Comparison of ENCODE assay signal across 17 mouse cellular contexts in the genomic region with DNA sequence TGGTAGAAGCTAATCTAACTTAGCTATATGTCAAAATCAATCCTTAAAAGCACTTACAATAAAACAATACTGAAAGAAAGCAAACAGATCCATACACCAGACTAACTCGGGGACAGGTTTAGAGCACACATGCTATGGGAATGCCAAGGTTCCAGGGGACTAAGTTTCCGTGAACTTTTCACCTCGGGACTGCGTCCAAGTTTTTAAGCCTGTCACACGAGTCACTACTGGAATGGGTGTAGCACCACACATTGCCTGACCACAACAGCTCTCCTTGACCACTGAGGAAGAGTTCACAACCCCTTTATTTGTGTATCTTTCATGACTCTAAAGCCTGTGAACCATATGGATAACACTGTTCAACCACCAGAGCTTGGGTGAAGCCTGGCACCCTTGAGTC. TPM values are rescaled to one million over a fixed set of nuclear protein-coding genes. Genes with fewer than 3 reads are reported as not detected.
DNase-seq lines count a peak whose midpoint lies in the region; ATAC-seq and TF ChIP-seq lines count a peak whose summit lies in the region.
"Had no signal": no experiment of that assay in that cellular context is flagged by ENCODE, and none has a peak within 500 bp of the region (broad histone marks: within the 10 kb centered on the region; RNA-seq: fewer than 3 reads in every experiment).

No protein-coding gene starts in this region.

- no peak for ATAC-seq in liver, postnatal 0 days
- ATAC-seq in inflammation-experienced regulatory T-cells, adult 6 months = no peak
- ATAC-seq: forebrain, embryonic 13.5 days; forebrain, embryonic 15.5 days; forebrain, postnatal 0 days had no signal

- no peak for TF ChIP-seq CTCF in liver, adult 2 months (IDR thresholded peaks at IDR 0.05; ENCODE audit: low read depth, low read length)
- no peak for TF ChIP-seq CTCF in liver, postnatal 0 days (IDR thresholded peaks at IDR 0.05; ENCODE audit: low read depth)

- WGBS in liver, adult 2 months = 43% methylated on average over 5 of the region's 5 CpGs
- 78% methylated on average over 5 of the region's 5 CpGs for WGBS in liver, postnatal 0 days (ENCODE audit: insufficient replicate concordance)

- no peak for TF ChIP-seq POLR2A in liver, adult 2 months (IDR thresholded peaks at IDR 0.05; ENCODE audit: extremely low read depth, insufficient read depth, low read length)

- H3K9ac ChIP-seq in liver, adult 2 months (ENCODE audit: low read depth, low read length) = no peak overlapping the region
- H3K9ac ChIP-seq in liver, postnatal 0 days (replicated peaks) = no peak overlapping the region
- H3K9ac ChIP-seq: embryonic facial prominence, embryonic 12.5 days; forebrain, embryonic 13.5 days; forebrain, embryonic 15.5 days; forebrain, postnatal 0 days had no signal

- peak; percentile 13 to 64 for DNase-seq in adrenal gland, adult (ENCODE audit: inconsistent age in 2 of 2, low spot score in 1 of 2)
- no peak for DNase-seq in adrenal gland, postnatal 14 days
- peak; percentile 21 for DNase-seq in adrenal gland, postnatal 10 days
- DNase-seq in adrenal gland, postnatal 25 days = no peak
- DNase-seq in liver, adult 2 months (ENCODE audit: extremely low read depth, low read depth, low spot score) = peak; percentile 38
- no peak for DNase-seq in liver, postnatal 0 days
- DNase-seq: cerebellum, adult 11-12 months; cerebellum, adult 2 months; cerebellum, adult 9-10 months; cerebellum, postnatal 10 days; cerebellum, postnatal 25 days; forebrain, postnatal 0 days had no signal

- no peaks in the 10 kb centered on the region for H3K9me3 ChIP-seq in liver, postnatal 0 days (ENCODE audit: low read length)
- H3K9me3 ChIP-seq: embryonic facial prominence, embryonic 10.5 days; embryonic facial prominence, embryonic 12.5 days; forebrain, embryonic 13.5 days; forebrain, embryonic 15.5 days had no signal

- H3K4me1 ChIP-seq in liver, adult 2 months (ENCODE audit: control insufficient read depth, insufficient read depth, low read length) = no peaks in the 10 kb centered on the region
- no peaks in the 10 kb centered on the region for H3K4me1 ChIP-seq in liver, postnatal 0 days (ENCODE audit: insufficient read depth)
- H3K4me1 ChIP-seq: embryonic facial prominence, embryonic 10.5 days; embryonic facial prominence, embryonic 12.5 days; forebrain, embryonic 13.5 days; forebrain, embryonic 15.5 days had no signal

- no peak overlapping the region for H3K4me2 ChIP-seq in liver, postnatal 0 days (ENCODE audit: low read depth, low read length)
- H3K4me2 ChIP-seq: embryonic facial prominence, embryonic 12.5 days; forebrain, embryonic 13.5 days; forebrain, embryonic 15.5 days had no signal

- H3K27ac ChIP-seq in liver, adult 2 months (replicated peaks; ENCODE audit: insufficient read depth, low read depth, low read length) = no peak overlapping the region
- H3K27ac ChIP-seq in liver, postnatal 0 days (ENCODE audit: low read depth) = no peak overlapping the region
- H3K27ac ChIP-seq: embryonic facial prominence, embryonic 10.5 days; embryonic facial prominence, embryonic 12.5 days; forebrain, embryonic 13.5 days; forebrain, embryonic 15.5 days had no signal

- TF ChIP-seq EP300 in liver, postnatal 0 days (IDR thresholded peaks at IDR 0.05; ENCODE audit: low read depth) = no peak

- H3K27me3 ChIP-seq in liver, adult 2 months (ENCODE audit: control insufficient read depth, insufficient read depth, low read length) = no peaks in the 10 kb centered on the region
- H3K27me3 ChIP-seq in liver, postnatal 0 days (ENCODE audit: insufficient read depth, low read length) = no peaks in the 10 kb centered on the region
- H3K27me3 ChIP-seq: embryonic facial prominence, embryonic 12.5 days; forebrain, embryonic 15.5 days had no signal

- no peaks in the 10 kb centered on the region for H3K36me3 ChIP-seq in liver, adult 2 months (ENCODE audit: control insufficient read depth, insufficient read depth, low read length)
- no peaks in the 10 kb centered on the region for H3K36me3 ChIP-seq in liver, postnatal 0 days (replicated peaks; ENCODE audit: insufficient read depth, low read length)
- H3K36me3 ChIP-seq: embryonic facial prominence, embryonic 10.5 days; embryonic facial prominence, embryonic 12.5 days; forebrain, embryonic 15.5 days had no signal

- H3K79me2 ChIP-seq in liver, adult 2 months (ENCODE audit: control insufficient read depth, insufficient read depth, low read length) = no peaks in the 10 kb centered on the region

- no peak overlapping the region for H3K4me3 ChIP-seq in liver, adult 2 months (ENCODE audit: insufficient read depth, low read depth, low read length)
- H3K4me3 ChIP-seq in liver, postnatal 0 days (ENCODE audit: low read depth, low read length) = no peak overlapping the region
- H3K4me3 ChIP-seq: embryonic facial prominence, embryonic 10.5 days; embryonic facial prominence, embryonic 12.5 days; forebrain, embryonic 13.5 days; forebrain, embryonic 15.5 days had no signal

RNA-seq across cellular contexts. Expression of a gene that starts 8.9 kb away (rescaled TPM):
- total RNA-seq in adrenal gland, postnatal 14 days (2021) = 48.1 and 50.0 TPM in 2 replicates
- 10 to 100 TPM; 43.1 to 48.6 TPM for total RNA-seq in adrenal gland, postnatal 10 days (2021)
- total RNA-seq in adrenal gland, postnatal 25 days (2021) = 57.9 and 58.6 TPM in 2 replicates
- 33.2 and 34.0 TPM in 2 replicates for total RNA-seq in liver, adult 2 months (2014; rRNA removed)
- polyA plus RNA-seq in liver, adult 2 months (2012; rRNA removed) = 10.3 and 11.1 TPM in 2 replicates
- 6.8 and 8.0 TPM in 2 replicates for polyA plus RNA-seq in liver, postnatal 0 days (2015; fragmentation: Nextera tagmentation; extraction: Ambion mirVana)
- 10 to 100 TPM; 16.3 to 23.7 (median 21.3) TPM for polyA plus RNA-seq in inflammation-experienced regulatory T-cells, adult 6 months (2017; shearing (Covaris generic))

Comparison
In these comparisons a context has a peak if more than half of its experiments do, and no peak if none do; other contexts are left out.
1. DNase-seq: peak in adrenal gland, adult (2 of 2), adrenal gland, postnatal 10 days (single experiment) and liver, adult 2 months (single experiment); none in adrenal gland, postnatal 14 days (single experiment), adrenal gland, postnatal 25 days (single experiment) and liver, postnatal 0 days (single experiment).